Mouse (Mus musculus) midbrain, embryonic 11.5 days (tissue): ENCODE results near the gene Stt3b. TPM values are rescaled to one million over a fixed set of nuclear protein-coding genes. Genes with fewer than 3 reads are reported as not detected.
"Not testable (repeated sequence)": the region's sequence is repeated elsewhere in the genome, so short reads cannot be mapped to it uniquely, and the experiment has no call there.

Experiments used
- ATAC-seq: fragments of 200-750 bp; cut with Nextera tagmentation; 2 replicates; pipeline ENCODE4 v1.8.0; 2017; ENCODE audit warnings: moderate TSS enrichment, moderate library complexity; ENCODE audit not compliant: low FRiP score
- DNase-seq: peaks from one replicate; pipeline ENCODE4 v3.0.0; 2015; ENCODE audit warnings: low spot score; ENCODE audit errors: missing footprints
- H3K27ac ChIP-seq: fragments of 300-500 bp; sonication (generic); 2 replicates; pipeline ENCODE4 v1.5.1; 2014; ENCODE audit warnings: low read depth, low read length
- H3K27me3 ChIP-seq: fragments of 300-500 bp; sonication (generic); 2 replicates; pipeline ENCODE4 v1.6.1; 2014; ENCODE audit warnings: mild to moderate bottlenecking, low read length, moderate library complexity, mixed read lengths; ENCODE audit not compliant: control insufficient read depth, insufficient read depth
- H3K36me3 ChIP-seq: fragments of 300-500 bp; sonication (generic); 2 replicates; pipeline ENCODE4 v1.6.1; 2014; ENCODE audit warnings: mild to moderate bottlenecking, low read length, moderate library complexity, mixed read lengths; ENCODE audit not compliant: control insufficient read depth, insufficient read depth
- H3K4me1 ChIP-seq: fragments of 300-500 bp; sonication (generic); 2 replicates; pipeline ENCODE4 v1.6.1; 2014; ENCODE audit warnings: low read length; ENCODE audit not compliant: control insufficient read depth, insufficient read depth
- H3K4me2 ChIP-seq: fragments of 300-500 bp; sonication (generic); 2 replicates; pipeline ENCODE4 v1.6.1; 2014; ENCODE audit warnings: mild to moderate bottlenecking, moderate library complexity
- H3K4me3 ChIP-seq: fragments of 300-500 bp; sonication (generic); 2 replicates; pipeline ENCODE4 v1.5.1; 2014; ENCODE audit warnings: low read depth, low read length
- H3K9ac ChIP-seq: fragments of 300-500 bp; sonication (generic); 2 replicates; pipeline ENCODE4 v1.6.1; 2014; ENCODE audit warnings: low read length
- H3K9me3 ChIP-seq: fragments of 300-500 bp; sonication (generic); 2 replicates; pipeline ENCODE4 v1.6.1; 2016; ENCODE audit warnings: low read length; ENCODE audit not compliant: control insufficient read depth
- WGBS: fragments of 180-500 bp; shearing (Covaris S2); extraction: QIAGEN DNeasy Blood & Tissue Kit; methylation state at CpG from one replicate; pipeline ENCODE4 v1.1.7; 2014; 5-methylcytosine and 5-hydroxymethylcytosine counted together
- polyA plus RNA-seq: library from polyadenylated mRNA; unstranded; fragments of >200 nt; fragmentation: Nextera tagmentation; extraction: Ambion mirVana; gene quantifications from 2 replicates; pipeline ENCODE4 v1.2.1, GENCODE M21; 2014

Stt3b gene
- polyA plus RNA-seq, 1 experiment from 2014 or later: 107 TPM

- no peak overlapping the region for H3K27ac ChIP-seq
- DNase-seq: no peak
- no peak overlapping the region for H3K4me2 ChIP-seq
- no peaks in the 10 kb centered on the region for H3K36me3 ChIP-seq
- H3K9me3 ChIP-seq: no peaks in the 10 kb centered on the region
- H3K27me3 ChIP-seq: no peaks in the 10 kb centered on the region
- H3K4me3 ChIP-seq: no peak overlapping the region
- H3K9ac ChIP-seq: no peak overlapping the region
- WGBS: 94% methylated on average over 6 of the region's 6 CpGs
- no peak for ATAC-seq
- H3K4me1 ChIP-seq: peaks cover 4% of the 10 kb centered on the region
These were observed 22.3 kb downstream of the Stt3b start for GRCm38 (mm10) chr9:115287774-115288434.

- Histone ChIP-seq H3K27ac (no peak overlapping the region), H3K9me3 (no peaks in the 10 kb centered on the region), H3K36me3 (no peaks in the 10 kb centered on the region), H3K27me3 (no peaks in the 10 kb centered on the region), H3K4me3 (no peak overlapping the region), H3K4me2 (no peak overlapping the region), H3K9ac (no peak overlapping the region), H3K4me1 (peaks cover 4% of the 10 kb centered on the region)
- ATAC-seq: no peak
- DNase-seq: no peak
- 87% methylated on average over 4 of the region's 4 CpGs for WGBS
These were observed 25.8 kb downstream of the Stt3b start for GRCm38 (mm10) chr9:115284385-115284784.

GRCm38 (mm10) chr9:115283403-115283802 is 26.8 kb downstream of the Stt3b start:
- no peak overlapping the region for H3K4me2 ChIP-seq
- no peak for DNase-seq
- H3K9me3 ChIP-seq: no peaks in the 10 kb centered on the region
- ATAC-seq: no peak
- no peaks in the 10 kb centered on the region for H3K36me3 ChIP-seq
- no peak overlapping the region for H3K4me3 ChIP-seq
- no peak overlapping the region for H3K27ac ChIP-seq
- H3K9ac ChIP-seq: no peak overlapping the region
- WGBS: 98% methylated on average over 4 of the region's 4 CpGs
- peaks cover 4% of the 10 kb centered on the region for H3K4me1 ChIP-seq
- no peaks in the 10 kb centered on the region for H3K27me3 ChIP-seq

- DNase-seq (no peak), ATAC-seq (no peak)
- H3K4me3 ChIP-seq: no peak overlapping the region
- H3K9ac ChIP-seq: no peak overlapping the region
- H3K4me2 ChIP-seq: no peak overlapping the region
- peaks cover 10% of the 10 kb centered on the region for H3K36me3 ChIP-seq
- no peaks in the 10 kb centered on the region for H3K27me3 ChIP-seq
- no peaks in the 10 kb centered on the region for H3K9me3 ChIP-seq
- no peaks in the 10 kb centered on the region for H3K4me1 ChIP-seq
- no peak overlapping the region for H3K27ac ChIP-seq
- 96% methylated on average over 1 of the region's 1 CpGs for WGBS
These were observed 31.6 kb downstream of the Stt3b start for GRCm38 (mm10) chr9:115278641-115279040.

GRCm38 (mm10) chr9:115274806-115275205 is 35.4 kb downstream of the Stt3b start:
- Histone ChIP-seq H3K27ac (no peak overlapping the region), H3K27me3 (no peaks in the 10 kb centered on the region), H3K9me3 (no peaks in the 10 kb centered on the region), H3K4me2 (no peak overlapping the region), H3K4me3 (no peak overlapping the region), H3K9ac (no peak overlapping the region), H3K36me3 (peaks cover 10% of the 10 kb centered on the region), H3K4me1 (no peaks in the 10 kb centered on the region)
- 95% methylated on average over 6 of the region's 6 CpGs for WGBS
- DNase-seq (no peak), ATAC-seq (no peak)

- Histone ChIP-seq H3K4me3 (no peak overlapping the region), H3K27ac (no peak overlapping the region), H3K4me1 (no peaks in the 10 kb centered on the region), H3K9ac (no peak overlapping the region), H3K27me3 (no peaks in the 10 kb centered on the region), H3K36me3 (peaks cover 10% of the 10 kb centered on the region), H3K9me3 (no peaks in the 10 kb centered on the region), H3K4me2 (no peak overlapping the region)
- WGBS: 91% methylated on average over 7 of the region's 7 CpGs
- ATAC-seq: no peak
- DNase-seq: no peak
These were observed 37.0 kb downstream of the Stt3b start for GRCm38 (mm10) chr9:115273095-115273649.

- 88% methylated on average over 2 of the region's 5 CpGs for WGBS
- not testable (repeated sequence) for ATAC-seq, DNase-seq, H3K4me1 ChIP-seq, H3K9ac ChIP-seq, H3K27me3 ChIP-seq, H3K4me2 ChIP-seq, H3K9me3 ChIP-seq, H3K4me3 ChIP-seq, H3K27ac ChIP-seq
- H3K36me3 ChIP-seq: peaks cover 10% of the 10 kb centered on the region
These were observed 37.8 kb downstream of the Stt3b start for GRCm38 (mm10) chr9:115272451-115272850.

- H3K9me3 ChIP-seq: no peaks in the 10 kb centered on the region
- no peak overlapping the region for H3K27ac ChIP-seq
- 95% methylated on average over 3 of the region's 3 CpGs for WGBS
- H3K4me2 ChIP-seq: no peak overlapping the region
- no peak for ATAC-seq
- no peak for DNase-seq
- no peak overlapping the region for H3K9ac ChIP-seq
- H3K36me3 ChIP-seq: peaks cover 9% of the 10 kb centered on the region
- H3K27me3 ChIP-seq: no peaks in the 10 kb centered on the region
- H3K4me3 ChIP-seq: no peak overlapping the region
- H3K4me1 ChIP-seq: no peaks in the 10 kb centered on the region
These were observed 38.7 kb downstream of the Stt3b start for GRCm38 (mm10) chr9:115271556-115271955.

- ATAC-seq (no peak), DNase-seq (no peak)
- WGBS: 79% methylated on average over 5 of the region's 5 CpGs
- no peak overlapping the region for H3K4me2 ChIP-seq
- no peak overlapping the region for H3K27ac ChIP-seq
- H3K9ac ChIP-seq: no peak overlapping the region
- H3K9me3 ChIP-seq: no peaks in the 10 kb centered on the region
- H3K4me3 ChIP-seq: no peak overlapping the region
- H3K36me3 ChIP-seq: 0 out of 2 replicates have a peak, but pooled peaks cover 5% of the 10 kb centered on the region
- H3K4me1 ChIP-seq: no peaks in the 10 kb centered on the region
- no peaks in the 10 kb centered on the region for H3K27me3 ChIP-seq
These were observed 48.3 kb downstream of the Stt3b start for GRCm38 (mm10) chr9:115261896-115262295.
